Mouse (Mus musculus): ENCODE measurements at regions not wholly inside any gene's neighbourhood (a gene's known extent, or its start where the extent isn't known, plus 50 kb on each side); places are given as distances from the start of the nearest gene placed in this dataset.

DNA sequence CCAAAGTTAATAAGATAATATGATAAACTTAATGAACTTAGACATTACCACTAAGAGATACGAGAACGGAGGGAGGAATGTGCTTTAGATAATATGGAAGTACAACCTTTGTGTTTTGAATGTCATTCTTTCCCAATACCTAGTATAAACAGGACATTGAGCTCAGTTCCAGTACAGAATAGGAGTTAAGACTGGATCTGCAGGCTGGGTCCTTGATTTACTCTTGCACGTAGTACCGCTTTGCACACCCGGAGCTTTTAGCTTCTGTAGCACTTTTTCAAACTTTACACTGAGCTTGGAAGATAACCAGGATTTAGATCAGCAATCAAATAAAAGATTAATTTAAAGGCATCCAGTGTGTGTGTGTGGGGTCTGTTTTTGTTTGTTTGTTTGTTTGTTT, 242.7 kb downstream of the Gm11146 start:
- Histone ChIP-seq H3K4me3 (no peak overlapping the region), H3K27ac (ENCODE audit: poor library complexity, severe bottlenecking) (no peak overlapping the region), H3K27me3 (replicated peaks) (no peaks in the 10 kb centered on the region), H3K9ac (no peak overlapping the region), H3K9me3 (replicated peaks) (no peaks in the 10 kb centered on the region), H3K4me1 (replicated peaks) (0 out of 2 replicates have a peak, but pooled peaks cover 2% of the 10 kb centered on the region), H3K4me2 (no peak overlapping the region), H3K36me3 (peaks cover 5% of the 10 kb centered on the region)
- ATAC-seq (ENCODE audit: insufficient number of reproducible peaks, low FRiP score) = no peak
- 73% methylated on average over 5 of the region's 5 CpGs for WGBS

- Histone ChIP-seq H3K36me3 (0 out of 2 replicates have a peak, but pooled peaks cover 2% of the 10 kb centered on the region), H3K9ac (no peak overlapping the region), H3K4me1 (replicated peaks) (0 out of 2 replicates have a peak, but pooled peaks cover 2% of the 10 kb centered on the region), H3K27ac (ENCODE audit: poor library complexity, severe bottlenecking) (no peak overlapping the region), H3K4me3 (no peak overlapping the region), H3K27me3 (replicated peaks) (no peaks in the 10 kb centered on the region), H3K9me3 (replicated peaks) (no peaks in the 10 kb centered on the region), H3K4me2 (no peak overlapping the region)
- no peak for ATAC-seq (ENCODE audit: insufficient number of reproducible peaks, low FRiP score)
- 72% methylated on average over 5 of the region's 5 CpGs for WGBS
These were observed 246.6 kb downstream of the Gm11146 start for GRCm38 (mm10) chr16:77355260-77355659.

DNA sequence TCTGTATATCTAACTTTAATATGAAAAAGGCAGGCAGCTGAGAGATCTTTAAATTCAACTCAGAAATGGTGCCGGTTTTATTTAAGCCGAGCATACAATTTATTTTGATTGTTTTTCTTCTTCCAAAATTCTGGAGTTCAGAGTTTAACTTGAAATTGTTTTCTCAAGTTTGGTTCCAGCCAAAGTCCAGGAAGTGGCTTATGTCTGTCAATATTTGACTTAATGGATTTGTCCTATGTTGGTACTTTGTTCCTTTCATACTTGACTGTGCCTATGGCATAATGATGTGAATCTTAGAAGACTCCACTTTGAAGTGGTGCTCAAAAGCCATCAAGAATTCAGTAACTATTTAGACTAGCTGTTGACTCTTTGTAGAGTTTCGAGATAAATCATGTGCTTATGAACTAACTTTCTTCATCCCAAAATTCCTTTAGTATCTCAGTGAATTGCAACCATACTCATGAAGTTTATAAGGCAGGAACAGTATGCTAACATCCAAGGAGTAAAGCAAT, 247.6 kb downstream of the Gm11146 start:
- Histone ChIP-seq H3K4me1 (replicated peaks) (no peaks in the 10 kb centered on the region), H3K36me3 (peaks cover 8% of the 10 kb centered on the region), H3K9me3 (replicated peaks) (no peaks in the 10 kb centered on the region), H3K27me3 (replicated peaks) (no peaks in the 10 kb centered on the region), H3K4me3 (no peak overlapping the region), H3K4me2 (no peak overlapping the region), H3K9ac (no peak overlapping the region), H3K27ac (ENCODE audit: poor library complexity, severe bottlenecking) (no peak overlapping the region)
- no peak for ATAC-seq (ENCODE audit: insufficient number of reproducible peaks, low FRiP score)
- 87% methylated on average over 3 of the region's 3 CpGs for WGBS

- Histone ChIP-seq H3K9ac (no peak overlapping the region), H3K27me3 (replicated peaks) (no peaks in the 10 kb centered on the region), H3K36me3 (peaks cover 10% of the 10 kb centered on the region), H3K9me3 (replicated peaks) (no peaks in the 10 kb centered on the region), H3K27ac (ENCODE audit: poor library complexity, severe bottlenecking) (no peak overlapping the region), H3K4me1 (replicated peaks) (peaks cover 7% of the 10 kb centered on the region), H3K4me3 (no peak overlapping the region), H3K4me2 (no peak overlapping the region)
- 38% methylated on average over 7 of the region's 7 CpGs for WGBS
- ATAC-seq (ENCODE audit: insufficient number of reproducible peaks, low FRiP score) = no peak
These were observed 255.8 kb downstream of the Gm11146 start for GRCm38 (mm10) chr16:77346128-77346527.

GRCm38 (mm10) chr16:77332285-77332684, 269.6 kb downstream of the Gm11146 start:
- H3K4me3 ChIP-seq = no peak overlapping the region
- ATAC-seq (ENCODE audit: insufficient number of reproducible peaks, low FRiP score) = no peak
- H3K27me3 ChIP-seq (replicated peaks) = no peaks in the 10 kb centered on the region
- H3K36me3 ChIP-seq = peaks cover 19% of the 10 kb centered on the region
- peaks cover 3% of the 10 kb centered on the region; the same call in 1 of the 2 replicates for H3K4me1 ChIP-seq (replicated peaks)
- 81% methylated on average over 6 of the region's 6 CpGs for WGBS
- no peak overlapping the region for H3K9ac ChIP-seq
- 0 out of 2 replicates have a peak overlapping the region, but pooled peaks have one; percentile 2 for H3K4me2 ChIP-seq
- no peaks in the 10 kb centered on the region for H3K9me3 ChIP-seq (replicated peaks)
- no peak overlapping the region for H3K27ac ChIP-seq (ENCODE audit: poor library complexity, severe bottlenecking)

DNA sequence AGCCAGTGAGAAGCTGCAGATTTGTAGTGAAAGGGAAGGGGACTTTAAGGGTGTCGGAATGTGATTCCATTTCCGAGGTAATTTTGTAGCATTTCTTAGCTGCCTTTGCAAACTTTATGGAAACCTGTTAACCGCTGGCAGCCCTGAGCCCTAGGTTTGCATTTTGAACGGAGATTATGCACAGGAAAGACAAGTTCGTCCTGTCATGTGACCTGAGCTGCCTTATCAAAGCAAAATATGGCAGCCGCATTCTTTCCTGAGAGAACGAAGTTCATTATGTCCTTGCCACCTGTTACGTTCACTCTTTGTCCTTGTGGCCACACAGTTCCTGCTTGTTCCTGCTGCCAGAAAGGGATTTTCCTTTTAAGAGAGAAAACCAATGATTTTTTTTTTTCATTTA, 270.9 kb downstream of the Gm11146 start:
- ATAC-seq (ENCODE audit: insufficient number of reproducible peaks, low FRiP score) = 0 out of 2 replicates have a peak, but pooled peaks have one; percentile 64
- Histone ChIP-seq H3K4me2 (peak overlapping the region; percentile 54), H3K9ac (0 out of 2 replicates have a peak overlapping the region, but pooled peaks have one; percentile 30), H3K4me1 (replicated peaks) (peaks cover 3% of the 10 kb centered on the region; the same call in 1 of the 2 replicates), H3K4me3 (peak overlapping the region; percentile 38), H3K27me3 (replicated peaks) (no peaks in the 10 kb centered on the region), H3K27ac (ENCODE audit: poor library complexity, severe bottlenecking) (peak overlapping the region; percentile 76), H3K36me3 (peaks cover 19% of the 10 kb centered on the region), H3K9me3 (replicated peaks) (no peaks in the 10 kb centered on the region)
- WGBS = 17% methylated on average over 8 of the region's 8 CpGs

DNA sequence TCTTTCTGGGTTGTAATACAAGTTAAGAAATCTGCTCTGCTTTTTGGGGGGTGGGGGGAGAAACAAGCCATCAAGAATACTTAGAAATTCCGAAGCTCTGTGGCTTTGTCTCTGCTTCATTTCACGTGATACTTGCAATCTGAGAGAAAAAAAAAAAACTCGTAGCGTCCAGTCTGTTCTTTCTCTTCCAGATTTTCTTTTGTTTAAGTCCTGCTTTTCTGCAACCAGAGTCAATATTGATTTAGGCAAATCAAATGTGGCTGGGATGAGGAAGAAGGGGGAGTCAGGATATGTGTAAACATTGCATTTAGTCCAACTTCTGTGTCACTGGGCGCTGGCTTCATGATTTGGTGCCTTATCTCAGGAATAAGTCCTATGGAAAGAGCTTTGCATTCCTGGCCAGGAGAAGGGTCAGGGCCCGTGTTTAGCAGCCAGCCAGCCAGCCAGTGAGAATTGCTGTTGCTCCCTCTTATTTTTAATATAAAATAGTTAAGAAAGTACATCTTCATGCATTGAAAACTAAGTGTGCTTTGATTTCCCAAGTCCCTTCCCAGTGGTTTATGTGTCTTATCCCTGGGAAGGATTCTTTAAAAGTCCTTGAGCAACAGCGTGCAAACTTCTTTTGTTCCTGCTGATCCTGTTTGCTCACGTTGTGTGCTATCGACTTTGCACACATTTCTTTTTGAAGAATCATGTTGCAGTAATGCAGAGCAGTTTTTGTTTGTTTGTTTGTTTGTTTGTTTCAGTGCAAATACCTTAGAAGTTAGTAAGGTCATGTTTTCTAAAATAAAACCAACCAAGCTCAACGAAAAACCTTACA, 272.0 kb downstream of the Gm11146 start:
- Histone ChIP-seq H3K27ac (ENCODE audit: poor library complexity, severe bottlenecking) (peak overlapping the region; percentile 99), H3K4me2 (peak overlapping the region; percentile 75), H3K27me3 (replicated peaks) (no peaks in the 10 kb centered on the region), H3K9me3 (replicated peaks) (no peaks in the 10 kb centered on the region), H3K36me3 (peaks cover 15% of the 10 kb centered on the region), H3K4me3 (peak overlapping the region; percentile 64), H3K9ac (peak overlapping the region; percentile 83), H3K4me1 (replicated peaks) (peaks cover 3% of the 10 kb centered on the region; the same call in 1 of the 2 replicates)
- WGBS = 15% methylated on average over 10 of the region's 10 CpGs
- peak; percentile 79 for ATAC-seq (ENCODE audit: insufficient number of reproducible peaks, low FRiP score)

GRCm38 (mm10) chr16:77329160-77329691, 272.7 kb downstream of the Gm11146 start:
- Histone ChIP-seq H3K4me2 (peak overlapping the region; percentile 75), H3K9ac (peak overlapping the region; percentile 83), H3K27ac (ENCODE audit: poor library complexity, severe bottlenecking) (peak overlapping the region; percentile 99), H3K4me1 (replicated peaks) (peaks cover 3% of the 10 kb centered on the region; the same call in 1 of the 2 replicates), H3K36me3 (peaks cover 15% of the 10 kb centered on the region), H3K4me3 (peak overlapping the region; percentile 64), H3K27me3 (replicated peaks) (no peaks in the 10 kb centered on the region), H3K9me3 (replicated peaks) (no peaks in the 10 kb centered on the region)
- whole genome bisulfite sequencing = 13% methylated on average over 17 of the region's 17 CpGs
- ATAC-seq (ENCODE audit: insufficient number of reproducible peaks, low FRiP score) = peak; percentile 70

- Histone ChIP-seq H3K4me3 (peak overlapping the region; percentile 64), H3K9ac (peak overlapping the region; percentile 83), H3K4me2 (peak overlapping the region; percentile 75), H3K27me3 (replicated peaks) (no peaks in the 10 kb centered on the region), H3K4me1 (replicated peaks) (peaks cover 3% of the 10 kb centered on the region; the same call in 1 of the 2 replicates), H3K9me3 (replicated peaks) (no peaks in the 10 kb centered on the region), H3K27ac (ENCODE audit: poor library complexity, severe bottlenecking) (peak overlapping the region; percentile 99), H3K36me3 (peaks cover 11% of the 10 kb centered on the region)
- 37% methylated on average over 6 of the region's 6 CpGs for WGBS
- no peak for ATAC-seq (ENCODE audit: insufficient number of reproducible peaks, low FRiP score)
These were observed 273.2 kb downstream of the Gm11146 start for GRCm38 (mm10) chr16:77328628-77329159.

DNA sequence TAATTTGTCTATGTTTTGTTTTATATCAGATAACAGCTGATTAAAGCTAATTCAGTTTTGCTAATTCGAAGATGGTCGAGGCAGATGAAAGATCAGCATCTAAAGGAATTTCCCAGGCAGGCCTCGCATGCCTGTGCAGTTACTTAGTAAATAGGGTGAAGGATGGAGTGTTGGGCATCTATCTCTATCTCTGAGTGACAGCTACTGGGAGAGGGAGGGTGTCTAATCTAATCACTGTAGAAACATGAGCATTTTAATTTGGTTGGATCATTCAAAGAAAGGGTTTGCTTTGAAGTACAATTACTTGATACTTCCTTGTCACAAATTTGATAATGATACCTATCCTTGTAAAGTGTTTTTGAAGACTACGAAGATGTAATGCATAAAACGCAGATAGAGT, 273.8 kb downstream of the Gm11146 start:
- no peak for ATAC-seq (ENCODE audit: insufficient number of reproducible peaks, low FRiP score)
- Histone ChIP-seq H3K9ac (no peak overlapping the region), H3K27me3 (replicated peaks) (no peaks in the 10 kb centered on the region), H3K4me2 (no peak overlapping the region), H3K4me1 (replicated peaks) (peaks cover 3% of the 10 kb centered on the region; the same call in 1 of the 2 replicates), H3K4me3 (no peak overlapping the region), H3K9me3 (replicated peaks) (no peaks in the 10 kb centered on the region), H3K27ac (ENCODE audit: poor library complexity, severe bottlenecking) (no peak overlapping the region), H3K36me3 (peaks cover 5% of the 10 kb centered on the region; the same call in 1 of the 2 replicates)
- 50% methylated on average over 5 of the region's 5 CpGs for WGBS

GRCm38 (mm10) chr16:77322338-77322737, 279.6 kb downstream of the Gm11146 start:
- 44% methylated on average over 5 of the region's 5 CpGs for WGBS
- H3K36me3 ChIP-seq = no peaks in the 10 kb centered on the region
- no peak overlapping the region for H3K27ac ChIP-seq (ENCODE audit: poor library complexity, severe bottlenecking)
- no peak for ATAC-seq (ENCODE audit: insufficient number of reproducible peaks, low FRiP score)
- no peaks in the 10 kb centered on the region for H3K27me3 ChIP-seq (replicated peaks)
- H3K9ac ChIP-seq = no peak overlapping the region
- H3K4me1 ChIP-seq (replicated peaks) = peaks cover 3% of the 10 kb centered on the region; the same call in 1 of the 2 replicates
- no peaks in the 10 kb centered on the region for H3K9me3 ChIP-seq (replicated peaks)
- H3K4me2 ChIP-seq = no peak overlapping the region
- H3K4me3 ChIP-seq = no peak overlapping the region

Data from heart, embryonic 12.5 days (tissue).